Mouse (Mus musculus) C2C12 (cell line): ENCODE data around the gene Gm20388. TPM values are rescaled to one million over a fixed set of nuclear protein-coding genes. Genes with fewer than 3 reads are reported as not detected.

Experiments
- H3K27me3 ChIP-seq: one replicate; pipeline ENCODE4 v1.6.1; 2011; ENCODE audit not compliant: control insufficient read depth, insufficient read depth, insufficient read length
- H3K36me3 ChIP-seq: one replicate; pipeline ENCODE4 v1.6.1; 2011; ENCODE audit not compliant: control insufficient read depth, insufficient read depth
- H3K4me3 ChIP-seq: one replicate; pipeline ENCODE4 v1.5.1; 2011; ENCODE audit warnings: mild to moderate bottlenecking, control low read depth; ENCODE audit not compliant: poor library complexity, insufficient read depth, severe bottlenecking
- H3K79me2 ChIP-seq: one replicate; pipeline ENCODE4 v1.6.1; 2011; ENCODE audit not compliant: control insufficient read depth, insufficient read depth
- H3K79me3 ChIP-seq: one replicate; pipeline ENCODE4 v1.6.1; 2011; ENCODE audit warnings: low read depth, control low read depth
- H3ac ChIP-seq: one replicate; pipeline ENCODE3; 2011; ENCODE audit warnings: low read depth; ENCODE audit not compliant: control insufficient read depth, insufficient read length
- CEBPB ChIP-seq: IDR thresholded peaks from one replicate; pipeline ENCODE4 v1.6.1; 2011; ENCODE audit warnings: low read depth, mild to moderate bottlenecking, control low read depth, moderate library complexity
- CTCF ChIP-seq: IDR thresholded peaks from one replicate; pipeline ENCODE4 v1.5.1; 2011; ENCODE audit not compliant: control insufficient read depth, insufficient read depth, insufficient read length
- FOSL1 ChIP-seq: IDR thresholded peaks from one replicate; pipeline ENCODE4 v1.8.0; 2011; ENCODE audit warnings: mild to moderate bottlenecking, low read length; ENCODE audit not compliant: poor library complexity, insufficient read depth, severe bottlenecking
- MAX ChIP-seq: IDR thresholded peaks from one replicate; pipeline ENCODE4 v1.6.1; 2011; ENCODE audit warnings: mild to moderate bottlenecking, control low read depth
- MYOD1 ChIP-seq: IDR thresholded peaks from one replicate; pipeline ENCODE4 v1.6.1; 2011; ENCODE audit warnings: low read depth; ENCODE audit not compliant: control insufficient read depth, insufficient read length
- MYOG ChIP-seq: IDR thresholded peaks from one replicate; pipeline ENCODE4 v1.6.1; 2011; ENCODE audit not compliant: control insufficient read depth, insufficient read length; ENCODE audit errors: extremely low read depth
- USF1 ChIP-seq: IDR thresholded peaks from one replicate; pipeline ENCODE4 v1.6.1; 2011; ENCODE audit warnings: low read depth, mild to moderate bottlenecking, control low read depth, moderate library complexity
- polyA plus RNA-seq: library from polyadenylated mRNA; unstranded; fragments of >200 nt; fragmentation: generic; extraction: Trizol; gene quantifications from one replicate; pipeline ENCODE4 v1.2.1, GENCODE M21; 2012; ENCODE audit warnings: missing spikeins

Gm20388 gene
- polyA plus RNA-seq, 1 experiment = 15.0 TPM

DNA sequence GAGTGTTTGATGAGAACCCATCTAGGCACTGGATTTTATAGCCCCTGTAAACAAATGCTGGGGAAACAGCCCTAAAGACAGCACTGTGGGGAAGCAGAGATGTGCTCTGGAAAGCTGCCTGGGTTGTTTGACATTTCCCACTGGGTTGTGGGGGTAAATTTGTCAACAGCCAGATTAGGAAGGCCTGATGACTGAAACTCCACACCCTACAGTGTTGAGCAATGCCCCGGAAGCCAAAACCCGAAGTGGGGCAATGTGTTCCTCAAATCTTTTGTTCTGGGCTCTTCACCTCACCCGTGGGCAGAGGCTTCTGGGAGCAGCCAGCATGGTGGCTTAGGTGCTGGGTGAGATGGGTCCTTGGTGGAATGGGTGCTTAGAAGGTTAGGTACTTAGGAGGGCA is 198.5 kb downstream of the Gm20388 start:
- TF ChIP-seq MYOD1 (no peak), USF1 (no peak), MYOG (no peak), MAX (no peak), FOSL1 (no peak), CTCF (no peak), CEBPB (peak; percentile 40)
- H3K79me2 ChIP-seq = no peaks in the 10 kb centered on the region
- peaks cover under 1% of the 10 kb centered on the region for H3K36me3 ChIP-seq
- no peak overlapping the region for H3ac ChIP-seq
- no peaks in the 10 kb centered on the region for H3K27me3 ChIP-seq
- no peak overlapping the region for H3K4me3 ChIP-seq
- H3K79me3 ChIP-seq = no peaks in the 10 kb centered on the region

DNA sequence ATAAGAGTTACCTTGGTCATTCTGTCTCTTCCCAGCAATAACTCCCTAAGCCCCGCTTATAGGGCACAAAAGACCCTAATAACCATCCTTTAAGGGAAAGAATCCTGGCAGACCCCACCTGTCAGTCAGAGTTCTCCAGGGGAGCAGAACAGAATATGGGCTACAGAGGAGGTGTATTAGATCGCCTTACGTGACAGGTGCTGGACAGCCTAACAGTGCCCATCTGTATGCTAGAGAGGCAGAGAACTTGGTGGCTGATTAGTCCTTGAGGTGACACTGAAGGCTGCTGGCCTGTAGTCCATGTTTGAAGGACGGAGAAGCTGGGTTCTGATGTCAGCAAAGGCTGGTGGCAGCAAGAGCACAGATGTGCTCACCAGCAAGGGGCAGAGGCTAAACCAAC is 200.3 kb downstream of the Gm20388 start:
- H3K27me3 ChIP-seq = no peaks in the 10 kb centered on the region
- no peak overlapping the region for H3K4me3 ChIP-seq
- no peaks in the 10 kb centered on the region for H3K79me2 ChIP-seq
- H3K79me3 ChIP-seq = no peaks in the 10 kb centered on the region
- TF ChIP-seq CEBPB (no peak), MYOD1 (no peak), FOSL1 (no peak), USF1 (no peak), MYOG (no peak), MAX (no peak), CTCF (no peak)
- H3ac ChIP-seq = no peak overlapping the region
- H3K36me3 ChIP-seq = no peaks in the 10 kb centered on the region

- TF ChIP-seq CTCF (no peak), MYOD1 (no peak), MAX (no peak), CEBPB (no peak), MYOG (no peak), USF1 (no peak), FOSL1 (no peak)
- no peaks in the 10 kb centered on the region for H3K27me3 ChIP-seq
- H3K36me3 ChIP-seq = no peaks in the 10 kb centered on the region
- no peak overlapping the region for H3ac ChIP-seq
- H3K79me3 ChIP-seq = no peaks in the 10 kb centered on the region
- H3K4me3 ChIP-seq = no peak overlapping the region
- no peaks in the 10 kb centered on the region for H3K79me2 ChIP-seq
These were observed 200.7 kb downstream of the Gm20388 start for GRCm38 (mm10) chr8:120111382-120111781.

GRCm38 (mm10) chr8:120112535-120112934 is 201.9 kb downstream of the Gm20388 start:
- Histone ChIP-seq H3K27me3 (no peaks in the 10 kb centered on the region), H3K4me3 (no peak overlapping the region), H3ac (no peak overlapping the region), H3K79me3 (no peaks in the 10 kb centered on the region), H3K79me2 (no peaks in the 10 kb centered on the region), H3K36me3 (no peaks in the 10 kb centered on the region)
- TF ChIP-seq USF1 (no peak), MYOD1 (no peak), CTCF (no peak), CEBPB (no peak), MAX (no peak), MYOG (no peak), FOSL1 (no peak)

DNA sequence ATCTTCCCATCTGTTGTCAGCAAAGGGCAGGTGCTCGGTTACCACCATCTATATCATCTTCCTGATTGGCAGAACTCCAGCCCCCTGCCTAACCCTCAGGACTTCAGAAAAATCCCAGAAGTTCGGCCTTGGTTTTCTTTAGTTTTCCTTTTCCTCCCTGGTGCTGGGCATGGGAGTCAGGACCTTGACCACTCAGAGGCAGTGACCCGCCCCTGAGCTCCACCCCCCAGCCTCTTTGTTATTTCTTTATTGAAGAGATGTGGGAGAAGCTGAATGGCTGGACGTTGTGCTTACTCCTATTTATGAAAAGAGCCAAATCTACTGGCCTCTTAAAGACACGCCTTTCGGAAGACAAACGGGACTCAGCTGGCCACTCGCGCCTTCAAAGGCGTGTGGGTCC is 202.7 kb downstream of the Gm20388 start:
- Histone ChIP-seq H3K4me3 (peak overlapping the region; percentile 29), H3K79me2 (no peaks in the 10 kb centered on the region), H3K27me3 (no peaks in the 10 kb centered on the region), H3ac (peak overlapping the region; percentile 72), H3K36me3 (no peaks in the 10 kb centered on the region), H3K79me3 (no peaks in the 10 kb centered on the region)
- no peak for TF ChIP-seq USF1
- TF ChIP-seq MYOG = no peak
- TF ChIP-seq MAX = no peak
- no peak for TF ChIP-seq CTCF
- TF ChIP-seq CEBPB = no peak
- no peak for TF ChIP-seq FOSL1

DNA sequence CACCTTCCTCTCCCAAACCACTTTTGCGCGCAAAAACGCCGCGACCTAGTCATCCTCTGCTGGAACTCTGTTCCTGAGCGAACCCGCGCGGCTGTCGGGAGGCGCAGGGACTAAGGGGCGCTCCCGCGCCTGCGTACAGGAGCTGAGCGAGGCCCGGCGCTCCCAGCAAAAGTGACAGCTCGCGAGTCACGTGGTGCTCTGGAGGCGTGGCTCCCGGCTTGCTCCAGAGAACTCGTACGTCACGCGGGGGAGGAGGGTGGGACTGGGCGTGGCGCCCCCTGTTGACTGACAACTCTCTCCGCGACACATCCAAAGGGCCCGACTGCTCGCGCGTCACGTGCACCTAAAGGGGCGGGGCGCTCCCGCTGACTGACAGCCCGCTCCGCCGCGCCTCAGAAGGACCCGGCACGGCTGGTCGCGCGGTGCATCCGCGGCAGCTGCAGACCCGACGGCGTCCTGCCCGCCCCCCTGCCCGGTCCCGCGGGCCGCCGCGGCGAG is 203.2 kb downstream of the Gm20388 start, which contains the start of gene 6430548M08Rik:
6430548M08Rik (plus strand) TSS at position 395 of the 498 bp plus-strand sequence.
- Histone ChIP-seq H3K4me3 (peak within 1 kb of the TSS; percentile 29), H3ac (peak within 1 kb of the TSS; percentile 88), H3K79me2 (no peaks in the 10 kb centered on the region), H3K79me3 (no peaks in the 10 kb centered on the region), H3K36me3 (no peaks in the 10 kb centered on the region), H3K27me3 (no peaks in the 10 kb centered on the region)
- TF ChIP-seq MAX (peak; percentile 72), USF1 (peak; percentile 97), MYOG (no peak), MYOD1 (no peak)
